Mouse (Mus musculus) forebrain, embryonic 10.5 days (tissue): Measurements from ENCODE around the gene Ralgps1. TPM values are rescaled to one million over a fixed set of nuclear protein-coding genes. Genes with fewer than 3 reads are reported as not detected.

Experiments used
- DNase-seq: peaks from one replicate; pipeline ENCODE4 v3.0.0-alpha.2; 2017; ENCODE audit warnings: low spot score; ENCODE audit errors: extremely low spot score
- H3K27ac ChIP-seq: fragments of 300-500 bp; sonication (generic); 2 replicates; pipeline ENCODE4 v1.5.1; 2016; ENCODE audit warnings: mild to moderate bottlenecking
- H3K27me3 ChIP-seq: fragments of 300-500 bp; sonication (generic); 2 replicates; pipeline ENCODE4 v1.6.1; 2016; ENCODE audit warnings: mild to moderate bottlenecking; ENCODE audit not compliant: poor library complexity, severe bottlenecking
- H3K36me3 ChIP-seq: fragments of 300-500 bp; sonication (generic); replicated peaks from 2 replicates; pipeline ENCODE4 v1.6.1; 2016; ENCODE audit warnings: mild to moderate bottlenecking, moderate library complexity
- H3K4me1 ChIP-seq: fragments of 300-500 bp; sonication (generic); 2 replicates; pipeline ENCODE4 v1.6.1; 2016
- H3K4me3 ChIP-seq: fragments of 300-500 bp; sonication (generic); 2 replicates; pipeline ENCODE4 v1.5.1; 2016; ENCODE audit warnings: mild to moderate bottlenecking, moderate library complexity
- H3K9me3 ChIP-seq: fragments of 300-500 bp; sonication (generic); 2 replicates; pipeline ENCODE4 v1.6.1; 2016; ENCODE audit warnings: mild to moderate bottlenecking, moderate library complexity
- WGBS: fragments of 180-500 bp; shearing (Covaris S2); methylation state at CpG from one replicate; pipeline ENCODE4 v1.1.7; 2016; 5-methylcytosine and 5-hydroxymethylcytosine counted together
- polyA plus RNA-seq: library from polyadenylated mRNA; unstranded; fragments of >200 nt; fragmentation: Nextera tagmentation; extraction: Ambion mirVana; gene quantifications from 2 replicates; pipeline ENCODE4 v1.2.1, GENCODE M21; 2016

The Ralgps1 gene
- polyA plus RNA-seq, 1 experiment from 2014 or later = 6.9 TPM

GRCm38 (mm10) chr2:33265793-33266192 lies 105.5 kb downstream of the Ralgps1 start:
- H3K4me1 ChIP-seq = peaks cover 12% of the 10 kb centered on the region
- WGBS = 78% methylated on average over 3 of the region's 3 CpGs
- no peak for DNase-seq

GRCm38 (mm10) chr2:33261475-33261874 lies 109.8 kb downstream of the Ralgps1 start:
- 92% methylated on average over 3 of the region's 3 CpGs for WGBS

More at GRCm38 (mm10) chr2:33265793-33266192, 105.5 kb downstream of the Ralgps1 start:
- Histone ChIP-seq H3K27ac (no peak overlapping the region), H3K9me3 (no peaks in the 10 kb centered on the region), H3K4me3 (no peak overlapping the region), H3K27me3 (no peaks in the 10 kb centered on the region), H3K36me3 (no peaks in the 10 kb centered on the region)

GRCm38 (mm10) chr2:33260772-33261171 lies 110.5 kb downstream of the Ralgps1 start:
- H3K27me3 ChIP-seq = no peaks in the 10 kb centered on the region
- H3K9me3 ChIP-seq = no peaks in the 10 kb centered on the region
- H3K36me3 ChIP-seq = peaks cover 3% of the 10 kb centered on the region; the same call in 1 of the 2 replicates
- DNase-seq = no peak
- WGBS = 92% methylated on average over 8 of the region's 8 CpGs
- H3K4me1 ChIP-seq = peaks cover 11% of the 10 kb centered on the region
- no peak overlapping the region for H3K27ac ChIP-seq
- no peak overlapping the region for H3K4me3 ChIP-seq

More at GRCm38 (mm10) chr2:33261475-33261874, 109.8 kb downstream of the Ralgps1 start:
- Histone ChIP-seq H3K36me3 (peaks cover 3% of the 10 kb centered on the region; the same call in 1 of the 2 replicates), H3K4me3 (no peak overlapping the region), H3K27ac (no peak overlapping the region), H3K27me3 (no peaks in the 10 kb centered on the region), H3K9me3 (no peaks in the 10 kb centered on the region), H3K4me1 (peaks cover 12% of the 10 kb centered on the region)
- no peak for DNase-seq

GRCm38 (mm10) chr2:33256769-33257537 lies 114.3 kb downstream of the Ralgps1 start:
- 96% methylated on average over 3 of the region's 3 CpGs for WGBS
- DNase-seq = no peak
- Histone ChIP-seq H3K36me3 (peaks cover 3% of the 10 kb centered on the region; the same call in 1 of the 2 replicates), H3K27ac (no peak overlapping the region), H3K27me3 (no peaks in the 10 kb centered on the region), H3K4me1 (peaks cover 25% of the 10 kb centered on the region), H3K9me3 (no peaks in the 10 kb centered on the region), H3K4me3 (no peak overlapping the region)

GRCm38 (mm10) chr2:33254318-33254985 lies 116.8 kb downstream of the Ralgps1 start:
- no peaks in the 10 kb centered on the region for H3K9me3 ChIP-seq
- H3K36me3 ChIP-seq = no peaks in the 10 kb centered on the region
- H3K4me3 ChIP-seq = no peak overlapping the region
- H3K4me1 ChIP-seq = peaks cover 47% of the 10 kb centered on the region
- 91% methylated on average over 9 of the region's 9 CpGs for WGBS
- H3K27me3 ChIP-seq = no peaks in the 10 kb centered on the region
- no peak overlapping the region for H3K27ac ChIP-seq
- no peak for DNase-seq

- H3K4me3 ChIP-seq = no peak overlapping the region
- peak; percentile 19 for DNase-seq
- H3K36me3 ChIP-seq = 0 out of 2 replicates have a peak, but pooled peaks cover 4% of the 10 kb centered on the region
- H3K27me3 ChIP-seq = no peaks in the 10 kb centered on the region
- no peaks in the 10 kb centered on the region for H3K9me3 ChIP-seq
- no peak overlapping the region for H3K27ac ChIP-seq
- H3K4me1 ChIP-seq = peaks cover 47% of the 10 kb centered on the region
- 81% methylated on average over 4 of the region's 4 CpGs for WGBS
Observed at GRCm38 (mm10) chr2:33253572-33254190, 117.6 kb downstream of the Ralgps1 start.

GRCm38 (mm10) chr2:33252751-33253150 lies 118.5 kb downstream of the Ralgps1 start:
- 94% methylated on average over 6 of the region's 6 CpGs for WGBS
- Histone ChIP-seq H3K27me3 (no peaks in the 10 kb centered on the region), H3K27ac (no peak overlapping the region), H3K9me3 (no peaks in the 10 kb centered on the region), H3K36me3 (peaks cover 5% of the 10 kb centered on the region; the same call in 1 of the 2 replicates), H3K4me1 (peaks cover 47% of the 10 kb centered on the region), H3K4me3 (no peak overlapping the region)
- no peak for DNase-seq

- Histone ChIP-seq H3K27ac (no peak overlapping the region), H3K36me3 (peaks cover 20% of the 10 kb centered on the region), H3K9me3 (no peaks in the 10 kb centered on the region), H3K4me3 (no peak overlapping the region), H3K4me1 (peaks cover 59% of the 10 kb centered on the region), H3K27me3 (no peaks in the 10 kb centered on the region)
- 70% methylated on average over 3 of the region's 3 CpGs for WGBS
- DNase-seq = no peak
Observed at GRCm38 (mm10) chr2:33249922-33250633, 121.2 kb downstream of the Ralgps1 start.

- 93% methylated on average over 7 of the region's 7 CpGs for WGBS
- H3K9me3 ChIP-seq = no peaks in the 10 kb centered on the region
- DNase-seq = no peak
- H3K27me3 ChIP-seq = no peaks in the 10 kb centered on the region
- H3K36me3 ChIP-seq = peaks cover 35% of the 10 kb centered on the region
- no peak overlapping the region for H3K27ac ChIP-seq
- peaks cover 51% of the 10 kb centered on the region for H3K4me1 ChIP-seq
- no peak overlapping the region for H3K4me3 ChIP-seq
Observed at GRCm38 (mm10) chr2:33248549-33248948, 122.7 kb downstream of the Ralgps1 start.

- Histone ChIP-seq H3K4me1 (peaks cover 35% of the 10 kb centered on the region), H3K4me3 (no peak overlapping the region), H3K27me3 (no peaks in the 10 kb centered on the region), H3K27ac (no peak overlapping the region), H3K36me3 (peaks cover 52% of the 10 kb centered on the region), H3K9me3 (no peaks in the 10 kb centered on the region)
- no peak for DNase-seq
- 82% methylated on average over 5 of the region's 5 CpGs for WGBS
Observed at GRCm38 (mm10) chr2:33246841-33247240, 124.4 kb downstream of the Ralgps1 start.

GRCm38 (mm10) chr2:33245350-33245749 lies 125.9 kb downstream of the Ralgps1 start:
- DNase-seq = no peak
- peaks cover 55% of the 10 kb centered on the region for H3K36me3 ChIP-seq

GRCm38 (mm10) chr2:33244880-33245279 lies 126.4 kb downstream of the Ralgps1 start:
- H3K27ac ChIP-seq = no peak overlapping the region
- H3K27me3 ChIP-seq = no peaks in the 10 kb centered on the region
- H3K36me3 ChIP-seq = peaks cover 55% of the 10 kb centered on the region
- DNase-seq = no peak
- peaks cover 18% of the 10 kb centered on the region for H3K4me1 ChIP-seq
- WGBS = 85% methylated on average over 6 of the region's 6 CpGs
- H3K9me3 ChIP-seq = no peaks in the 10 kb centered on the region
- H3K4me3 ChIP-seq = no peak overlapping the region

More at GRCm38 (mm10) chr2:33245350-33245749, 125.9 kb downstream of the Ralgps1 start:
- peaks cover 22% of the 10 kb centered on the region for H3K4me1 ChIP-seq
- no peak overlapping the region for H3K27ac ChIP-seq
- no peaks in the 10 kb centered on the region for H3K9me3 ChIP-seq
- H3K4me3 ChIP-seq = no peak overlapping the region
- no peaks in the 10 kb centered on the region for H3K27me3 ChIP-seq
